Mouse (Mus musculus) activated CD4-positive, CD25-positive, alpha-beta regulatory T cell (primary cell): ENCODE results near the gene Olfr356. TPM values are rescaled to one million over a fixed set of nuclear protein-coding genes. Genes with fewer than 3 reads are reported as not detected.

Experiments
- polyA plus RNA-seq, 2 experiments: library from polyadenylated mRNA; unstranded; fragments of 100-300 nt; shearing (Covaris generic); gene quantifications; one replicate each; pipeline ENCODE4 v1.2.1; 2017

Olfr356 gene
- not detected for polyA plus RNA-seq

GRCm38 (mm10) chr2:36936821-36937220, at the start of gene Olfr356:
Gene Olfr356 (plus strand): TSS chr2:36937121.

GRCm38 (mm10) chr2:36892836-36893235, 44.1 kb upstream of the Olfr356 start, which contains the start of gene Olfr353:
Gene Olfr353 (minus strand): TSS chr2:36892936.

GRCm38 (mm10) chr2:36905380-36905779, 31.5 kb upstream of the Olfr356 start, which contains the start of gene Olfr354:
Gene Olfr354 (plus strand): TSS chr2:36905680.

GRCm38 (mm10) chr2:36928797-36929196, 8.1 kb upstream of the Olfr356 start, which contains the start of gene Olfr355:
Gene Olfr355 (minus strand): TSS chr2:36928897.

Other genes with a start within 250 kb of the Olfr356 start
- not detected for gene Olfr347, start 205.2 kb upstream of the Olfr356 start, polyA plus RNA-seq
- gene Olfr348, start 152.8 kb upstream of the Olfr356 start, polyA plus RNA-seq, result under 1 TPM in 1 of 2 experiments, not detected in 1; 0.11 TPM
- not detected for gene Olfr50, start 146.6 kb upstream of the Olfr356 start, polyA plus RNA-seq
- gene Olfr3, start 120.1 kb upstream of the Olfr356 start, polyA plus RNA-seq, result not detected
- not detected for gene Olfr350, start 90.8 kb upstream of the Olfr356 start, polyA plus RNA-seq
- gene Olfr351, start 74.5 kb upstream of the Olfr356 start, polyA plus RNA-seq, result not detected
- gene Olfr352, start 68.7 kb upstream of the Olfr356 start, polyA plus RNA-seq, result not detected
- not detected for gene Olfr353, start 44.2 kb upstream of the Olfr356 start, polyA plus RNA-seq
- gene Olfr354, start 31.4 kb upstream of the Olfr356 start, polyA plus RNA-seq, result not detected
- gene Olfr355, start 8.2 kb upstream of the Olfr356 start, polyA plus RNA-seq, result not detected
- gene Olfr357, start 56.7 kb downstream of the Olfr356 start, polyA plus RNA-seq, result under 1 TPM in 1 of 2 experiments, not detected in 1; 0.07 TPM
- not detected for gene Olfr358, start 72.2 kb downstream of the Olfr356 start, polyA plus RNA-seq
- not detected for gene Olfr360, start 128.6 kb downstream of the Olfr356 start, polyA plus RNA-seq
- not detected for gene Olfr361, start 152.2 kb downstream of the Olfr356 start, polyA plus RNA-seq
- not detected for gene Olfr362, start 180.8 kb downstream of the Olfr356 start, polyA plus RNA-seq
- gene Olfr364-ps1, start 202.2 kb downstream of the Olfr356 start, polyA plus RNA-seq, result not detected